Mouse (Mus musculus) yolk sac, embryonic 10.5 days (tissue): ENCODE measurements around the gene Clns1a.

ENCODE experiments used
- DNase-seq: peaks from one replicate; pipeline ENCODE4 v3.0.0-alpha.2; 2017; ENCODE audit warnings: low spot score

Gene Clns1a

GRCm38 (mm10) chr7:97766406-97767166 is 70.2 kb downstream of the Clns1a start:
- DNase-seq = no peak

GRCm38 (mm10) chr7:97767841-97768240 is 71.4 kb downstream of the Clns1a start:
- DNase-seq = no peak

GRCm38 (mm10) chr7:97769020-97769419 is 72.6 kb downstream of the Clns1a start:
- no peak for DNase-seq
